Mouse (Mus musculus): ENCODE data around the gene Tmem213.

GRCm38 (mm10) chr6:38131801-38132231, 22.8 kb downstream of the Tmem213 start:
- no peak for TF ChIP-seq CTCF (IDR thresholded peaks at IDR 0.05; ENCODE audit: low read depth, low read length)
- no peak for TF ChIP-seq POLR2A (IDR thresholded peaks at IDR 0.05; ENCODE audit: extremely low read depth, insufficient read depth, low read length)
